Comparison of ENCODE assay signal across 10 mouse cellular contexts in the genomic region with DNA sequence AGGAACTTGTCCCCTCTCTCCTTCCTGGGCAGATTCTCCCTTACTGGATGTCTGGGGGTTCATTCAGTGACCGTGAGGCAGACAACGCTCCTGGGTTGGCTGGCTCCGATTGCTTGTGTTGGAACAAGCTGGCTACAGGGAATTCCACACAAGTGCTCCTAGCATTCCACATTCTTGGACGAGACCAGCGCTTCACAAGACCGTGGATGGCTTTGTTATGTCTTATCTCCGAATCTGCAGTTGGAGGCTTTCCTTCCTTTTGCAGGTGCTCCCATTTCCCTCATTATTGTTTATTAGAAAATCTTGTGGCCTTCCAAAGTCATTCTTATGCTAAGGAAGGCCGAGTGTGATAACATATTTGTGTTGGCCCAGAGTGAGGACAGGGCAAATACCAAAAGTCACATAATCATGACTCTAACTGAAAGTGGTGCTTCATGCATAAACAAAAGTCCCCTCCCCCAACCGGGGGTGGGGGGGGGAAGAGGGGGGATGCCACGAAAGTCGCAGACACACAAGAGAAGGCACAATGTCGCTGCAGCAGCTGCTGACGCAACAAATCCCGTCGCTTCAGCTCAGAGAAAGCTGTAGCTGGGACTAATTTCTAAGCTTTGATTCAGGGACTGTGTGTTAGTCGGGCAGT.
DNase-seq lines count a peak whose midpoint lies in the region; ATAC-seq and TF ChIP-seq lines count a peak whose summit lies in the region.
"Had no signal": no experiment of that assay in that cellular context is flagged by ENCODE, and none has a peak within 500 bp of the region (broad histone marks: within the 10 kb centered on the region; RNA-seq: fewer than 3 reads in every experiment).

No protein-coding gene starts in this region.

- peak; percentile 7 for DNase-seq in liver
- peak; percentile 71 for DNase-seq in liver, adult 2 months (ENCODE audit: extremely low read depth, low read depth, low spot score)
- no peak for DNase-seq in right cerebral cortex, postnatal 10 days (ENCODE audit: low spot score in 2 of 2)
- DNase-seq in testis, postnatal 14 days (ENCODE audit: low spot score): no peak

- H3K27me3 ChIP-seq in liver, embryonic 12.5 days (replicated peaks): no peaks in the 10 kb centered on the region
- no peaks in the 10 kb centered on the region for H3K27me3 ChIP-seq in heart, embryonic 16.5 days (ENCODE audit: control insufficient read depth, insufficient read depth, low read length)
- no peaks in the 10 kb centered on the region for H3K27me3 ChIP-seq in liver, adult 2 months (ENCODE audit: control insufficient read depth, insufficient read depth, low read length)
- H3K27me3 ChIP-seq in hindbrain, embryonic 16.5 days (replicated peaks; ENCODE audit: control insufficient read depth, insufficient read depth, low read length): no peaks in the 10 kb centered on the region
- no peaks in the 10 kb centered on the region for H3K27me3 ChIP-seq in hindbrain, embryonic 13.5 days
- H3K27me3 ChIP-seq: embryonic facial prominence, embryonic 12.5 days had no signal

- no peaks in the 10 kb centered on the region for H3K36me3 ChIP-seq in liver, embryonic 12.5 days
- no peaks in the 10 kb centered on the region for H3K36me3 ChIP-seq in heart, embryonic 16.5 days (ENCODE audit: control insufficient read depth, insufficient read depth)
- no peaks in the 10 kb centered on the region for H3K36me3 ChIP-seq in liver, adult 2 months (ENCODE audit: control insufficient read depth, insufficient read depth, low read length)
- H3K36me3 ChIP-seq in hindbrain, embryonic 16.5 days (ENCODE audit: control insufficient read depth, insufficient read depth, low read length): no peaks in the 10 kb centered on the region
- no peaks in the 10 kb centered on the region for H3K36me3 ChIP-seq in hindbrain, embryonic 13.5 days
- H3K36me3 ChIP-seq: embryonic facial prominence, embryonic 12.5 days had no signal

- H3K4me2 ChIP-seq in liver, embryonic 12.5 days: no peak overlapping the region
- 0 out of 2 replicates have a peak overlapping the region, but pooled peaks have one; percentile 4 for H3K4me2 ChIP-seq in heart, embryonic 16.5 days (ENCODE audit: low read depth, low read length)
- H3K4me2 ChIP-seq in hindbrain, embryonic 16.5 days (ENCODE audit: low read length): no peak overlapping the region
- H3K4me2 ChIP-seq in hindbrain, embryonic 13.5 days: no peak overlapping the region
- H3K4me2 ChIP-seq: embryonic facial prominence, embryonic 12.5 days had no signal

- no peaks in the 10 kb centered on the region for H3K79me2 ChIP-seq in liver, adult 2 months (ENCODE audit: control insufficient read depth, insufficient read depth, low read length)

- no peaks in the 10 kb centered on the region for H3K4me1 ChIP-seq in liver, embryonic 12.5 days
- H3K4me1 ChIP-seq in heart, embryonic 16.5 days (ENCODE audit: control insufficient read depth, insufficient read depth, low read length): no peaks in the 10 kb centered on the region; the same call in 1 of the 2 replicates
- H3K4me1 ChIP-seq in liver, adult 2 months (ENCODE audit: control insufficient read depth, insufficient read depth, low read length): peaks cover 8% of the 10 kb centered on the region
- no peaks in the 10 kb centered on the region for H3K4me1 ChIP-seq in hindbrain, embryonic 16.5 days (ENCODE audit: control insufficient read depth, insufficient read depth, low read depth, low read length)
- H3K4me1 ChIP-seq in hindbrain, embryonic 13.5 days (replicated peaks): no peaks in the 10 kb centered on the region; the same call in 1 of the 2 replicates
- H3K4me1 ChIP-seq: embryonic facial prominence, embryonic 12.5 days had no signal

- no peaks in the 10 kb centered on the region for H3K9me3 ChIP-seq in liver, embryonic 12.5 days (replicated peaks)
- H3K9me3 ChIP-seq in heart, embryonic 16.5 days (replicated peaks; ENCODE audit: control insufficient read depth, low read length): no peaks in the 10 kb centered on the region
- no peaks in the 10 kb centered on the region for H3K9me3 ChIP-seq in hindbrain, embryonic 16.5 days (ENCODE audit: control insufficient read depth, low read length)
- H3K9me3 ChIP-seq in hindbrain, embryonic 13.5 days: no peaks in the 10 kb centered on the region
- H3K9me3 ChIP-seq: embryonic facial prominence, embryonic 12.5 days had no signal

- no peak overlapping the region for H3K9ac ChIP-seq in liver, embryonic 12.5 days
- H3K9ac ChIP-seq in heart, embryonic 16.5 days (ENCODE audit: low read length): no peak overlapping the region
- H3K9ac ChIP-seq in liver, adult 2 months (ENCODE audit: low read depth, low read length): no peak overlapping the region
- H3K9ac ChIP-seq in hindbrain, embryonic 16.5 days (ENCODE audit: low read depth, low read length): no peak overlapping the region
- no peak overlapping the region for H3K9ac ChIP-seq in hindbrain, embryonic 13.5 days
- H3K9ac ChIP-seq: embryonic facial prominence, embryonic 12.5 days had no signal

- 58% methylated on average over 16 of the region's 16 CpGs for WGBS in liver, embryonic 12.5 days (ENCODE audit: insufficient replicate concordance)
- WGBS in heart, embryonic 16.5 days: 40% methylated on average over 16 of the region's 16 CpGs
- 32% methylated on average over 16 of the region's 16 CpGs for WGBS in liver, adult 2 months
- WGBS in hindbrain, embryonic 16.5 days: 63% methylated on average over 16 of the region's 16 CpGs
- WGBS in hindbrain, embryonic 13.5 days: 65% methylated on average over 16 of the region's 16 CpGs

- H3K27ac ChIP-seq in liver, embryonic 12.5 days: no peak overlapping the region
- peak overlapping the region; percentile 25; the same call in 1 of the 2 replicates for H3K27ac ChIP-seq in heart, embryonic 16.5 days (ENCODE audit: low read length)
- H3K27ac ChIP-seq in liver, adult 2 months (replicated peaks; ENCODE audit: insufficient read depth, low read depth, low read length): no peak overlapping the region
- no peak overlapping the region for H3K27ac ChIP-seq in hindbrain, embryonic 16.5 days (ENCODE audit: low read depth, low read length)
- H3K27ac ChIP-seq in hindbrain, embryonic 13.5 days: no peak overlapping the region
- H3K27ac ChIP-seq: embryonic facial prominence, embryonic 12.5 days had no signal

- ATAC-seq in liver, embryonic 12.5 days: no peak
- peak; percentile 60 for ATAC-seq in heart, embryonic 16.5 days (replicated peaks; ENCODE audit: extremely low read depth, insufficient read depth, low FRiP score)
- ATAC-seq in hindbrain, embryonic 16.5 days: no peak
- ATAC-seq in hindbrain, embryonic 13.5 days (ENCODE audit: low FRiP score): no peak
- ATAC-seq: CD4-positive, CD25-positive, alpha-beta regulatory T cell, adult 4 months had no signal

- TF ChIP-seq CTCF in liver, adult 2 months (IDR thresholded peaks at IDR 0.05; ENCODE audit: low read depth, low read length): no peak

- no peak overlapping the region for H3K4me3 ChIP-seq in liver, embryonic 12.5 days
- no peak overlapping the region for H3K4me3 ChIP-seq in heart, embryonic 16.5 days (ENCODE audit: low read length)
- no peak overlapping the region for H3K4me3 ChIP-seq in liver, adult 2 months (ENCODE audit: insufficient read depth, low read depth, low read length)
- no peak overlapping the region for H3K4me3 ChIP-seq in hindbrain, embryonic 16.5 days (ENCODE audit: low read length)
- no peak overlapping the region for H3K4me3 ChIP-seq in hindbrain, embryonic 13.5 days
- H3K4me3 ChIP-seq: embryonic facial prominence, embryonic 12.5 days had no signal

- TF ChIP-seq POLR2A in liver, adult 2 months (IDR thresholded peaks at IDR 0.05; ENCODE audit: extremely low read depth, insufficient read depth, low read length): no peak

Comparison
In these comparisons a context has a peak if more than half of its experiments do, and no peak if none do; other contexts are left out.
1. DNase-seq: peak in liver (single experiment) and liver, adult 2 months (single experiment); none in right cerebral cortex, postnatal 10 days (0 of 2) and testis, postnatal 14 days (single experiment).